Mouse (Mus musculus): ENCODE results near the gene Hoxa6.

DNA sequence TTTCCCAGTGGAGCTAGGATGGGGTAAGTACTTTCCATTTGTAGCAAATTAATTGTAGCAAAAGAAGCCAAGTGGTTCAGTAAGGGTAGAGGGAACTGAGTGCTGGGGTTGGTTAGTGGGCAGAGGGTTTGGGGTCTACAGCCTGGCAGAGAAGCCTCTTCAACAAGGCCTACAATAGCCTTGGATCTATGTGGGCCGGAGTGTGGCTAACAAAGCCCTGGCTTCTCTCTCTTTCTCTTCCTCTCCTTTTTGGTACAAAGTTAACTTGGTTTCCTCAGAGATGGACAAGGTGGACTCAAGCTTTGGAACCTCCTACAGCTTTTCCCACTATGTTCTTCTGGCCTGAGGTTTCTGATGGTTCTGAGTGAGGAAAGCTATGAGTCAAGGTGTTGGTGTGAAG lies 7.3 kb downstream of the Hoxa6 start:
- no peak for TF ChIP-seq POLR2A (IDR thresholded peaks at IDR 0.05; ENCODE audit: borderline replicate concordance, extremely low read depth, low read depth, low read length)
- TF ChIP-seq CTCF (IDR thresholded peaks at IDR 0.05; ENCODE audit: insufficient read depth, low read length): no peak

Measured in lung, adult 2 months (tissue).